Mouse (Mus musculus): ENCODE results near the gene Mid1ip1. TPM values are rescaled to one million over a fixed set of nuclear protein-coding genes. Genes with fewer than 3 reads are reported as not detected.

Mid1ip1 gene
- polyA plus RNA-seq (2011; ENCODE audit: insufficient read depth, insufficient read length, low read depth, missing spikeins) = 38.0 and 41.1 TPM in 2 replicates

- Histone ChIP-seq H3K36me3 (ENCODE audit: control insufficient read depth, insufficient read depth, low read length, poor library complexity, severe bottlenecking) (no peaks in the 10 kb centered on the region), H3K4me3 (ENCODE audit: low read depth, low read length) (peak within 1 kb of the TSS; percentile 68), H3K9me3 (replicated peaks; ENCODE audit: control insufficient read depth, insufficient read depth, low read length, poor library complexity, severe bottlenecking) (no peaks in the 10 kb centered on the region; the same call in 1 of the 2 replicates), H3K27ac (ENCODE audit: insufficient read depth, low read length) (peak within 1 kb of the TSS; percentile 88), H3K4me1 (ENCODE audit: control insufficient read depth, insufficient read depth, low read length) (no peaks in the 10 kb centered on the region), H3K27me3 (ENCODE audit: control insufficient read depth, insufficient read depth, low read length, poor library complexity, severe bottlenecking) (no peaks in the 10 kb centered on the region), H3K9ac (ENCODE audit: low read depth, poor library complexity, severe bottlenecking) (peak within 1 kb of the TSS; percentile 64)
- TF ChIP-seq POLR2A (IDR thresholded peaks at IDR 0.05; ENCODE audit: insufficient read depth, low read length) (no peak), EP300 (IDR thresholded peaks at IDR 0.05; ENCODE audit: insufficient read depth, low read depth, low read length) (no peak), CTCF (IDR thresholded peaks at IDR 0.05; ENCODE audit: low read depth, low read length) (no peak)
Measured at GRCm38 (mm10) chrX:10714696-10715140, at the start of gene Mid1ip1. Gene Mid1ip1, plus strand, starts transcription at chrX:10715013.

GRCm38 (mm10) chrX:10694455-10695180, 20.2 kb upstream of the Mid1ip1 start:
- Histone ChIP-seq H3K9ac (ENCODE audit: low read depth, poor library complexity, severe bottlenecking) (no peak overlapping the region), H3K4me3 (ENCODE audit: low read depth, low read length) (no peak overlapping the region), H3K27me3 (ENCODE audit: control insufficient read depth, insufficient read depth, low read length, poor library complexity, severe bottlenecking) (no peaks in the 10 kb centered on the region), H3K36me3 (ENCODE audit: control insufficient read depth, insufficient read depth, low read length, poor library complexity, severe bottlenecking) (no peaks in the 10 kb centered on the region), H3K4me1 (ENCODE audit: control insufficient read depth, insufficient read depth, low read length) (no peaks in the 10 kb centered on the region), H3K9me3 (replicated peaks; ENCODE audit: control insufficient read depth, insufficient read depth, low read length, poor library complexity, severe bottlenecking) (no peaks in the 10 kb centered on the region), H3K27ac (ENCODE audit: insufficient read depth, low read length) (no peak overlapping the region)
- no peak for TF ChIP-seq POLR2A (IDR thresholded peaks at IDR 0.05; ENCODE audit: insufficient read depth, low read length)
- no peak for TF ChIP-seq EP300 (IDR thresholded peaks at IDR 0.05; ENCODE audit: insufficient read depth, low read depth, low read length)

GRCm38 (mm10) chrX:10706728-10707127, 8.1 kb upstream of the Mid1ip1 start:
- Histone ChIP-seq H3K4me1 (ENCODE audit: control insufficient read depth, insufficient read depth, low read length) (no peaks in the 10 kb centered on the region), H3K4me3 (ENCODE audit: low read depth, low read length) (no peak overlapping the region), H3K27ac (ENCODE audit: insufficient read depth, low read length) (no peak overlapping the region), H3K9ac (ENCODE audit: low read depth, poor library complexity, severe bottlenecking) (no peak overlapping the region), H3K36me3 (ENCODE audit: control insufficient read depth, insufficient read depth, low read length, poor library complexity, severe bottlenecking) (no peaks in the 10 kb centered on the region), H3K27me3 (ENCODE audit: control insufficient read depth, insufficient read depth, low read length, poor library complexity, severe bottlenecking) (no peaks in the 10 kb centered on the region), H3K9me3 (replicated peaks; ENCODE audit: control insufficient read depth, insufficient read depth, low read length, poor library complexity, severe bottlenecking) (no peaks in the 10 kb centered on the region)
- TF ChIP-seq POLR2A (IDR thresholded peaks at IDR 0.05; ENCODE audit: insufficient read depth, low read length) (no peak), CTCF (IDR thresholded peaks at IDR 0.05; ENCODE audit: low read depth, low read length) (no peak), EP300 (IDR thresholded peaks at IDR 0.05; ENCODE audit: insufficient read depth, low read depth, low read length) (no peak)

- Histone ChIP-seq H3K36me3 (ENCODE audit: control insufficient read depth, insufficient read depth, low read length, poor library complexity, severe bottlenecking) (no peaks in the 10 kb centered on the region), H3K27me3 (ENCODE audit: control insufficient read depth, insufficient read depth, low read length, poor library complexity, severe bottlenecking) (no peaks in the 10 kb centered on the region), H3K4me1 (ENCODE audit: control insufficient read depth, insufficient read depth, low read length) (no peaks in the 10 kb centered on the region), H3K9ac (ENCODE audit: low read depth, poor library complexity, severe bottlenecking) (peak overlapping the region; percentile 52; the same call in 1 of the 2 replicates), H3K27ac (ENCODE audit: insufficient read depth, low read length) (peak overlapping the region; percentile 86), H3K4me3 (ENCODE audit: low read depth, low read length) (no peak overlapping the region; the same call in 1 of the 2 replicates), H3K9me3 (replicated peaks; ENCODE audit: control insufficient read depth, insufficient read depth, low read length, poor library complexity, severe bottlenecking) (no peaks in the 10 kb centered on the region; the same call in 1 of the 2 replicates)
- TF ChIP-seq CTCF (IDR thresholded peaks at IDR 0.05; ENCODE audit: low read depth, low read length) = no peak
- TF ChIP-seq POLR2A (IDR thresholded peaks at IDR 0.05; ENCODE audit: insufficient read depth, low read length) = no peak
- TF ChIP-seq EP300 (IDR thresholded peaks at IDR 0.05; ENCODE audit: insufficient read depth, low read depth, low read length) = no peak
Measured at GRCm38 (mm10) chrX:10713839-10714637, 775 bp upstream of the Mid1ip1 start.

GRCm38 (mm10) chrX:10716917-10717763, 2.3 kb downstream of the Mid1ip1 start:
- H3K4me1 ChIP-seq (ENCODE audit: control insufficient read depth, insufficient read depth, low read length) = no peaks in the 10 kb centered on the region
- H3K36me3 ChIP-seq (ENCODE audit: control insufficient read depth, insufficient read depth, low read length, poor library complexity, severe bottlenecking) = no peaks in the 10 kb centered on the region
- H3K27me3 ChIP-seq (ENCODE audit: control insufficient read depth, insufficient read depth, low read length, poor library complexity, severe bottlenecking) = no peaks in the 10 kb centered on the region
- H3K9ac ChIP-seq (ENCODE audit: low read depth, poor library complexity, severe bottlenecking) = peak overlapping the region; percentile 79
- peak overlapping the region; percentile 87 for H3K4me3 ChIP-seq (ENCODE audit: low read depth, low read length)
- TF ChIP-seq CTCF (IDR thresholded peaks at IDR 0.05; ENCODE audit: low read depth, low read length) = no peak
- no peak for TF ChIP-seq EP300 (IDR thresholded peaks at IDR 0.05; ENCODE audit: insufficient read depth, low read depth, low read length)
- TF ChIP-seq POLR2A (IDR thresholded peaks at IDR 0.05; ENCODE audit: insufficient read depth, low read length) = no peak
- peak overlapping the region; percentile 83 for H3K27ac ChIP-seq (ENCODE audit: insufficient read depth, low read length)
- no peaks in the 10 kb centered on the region; the same call in 1 of the 2 replicates for H3K9me3 ChIP-seq (replicated peaks; ENCODE audit: control insufficient read depth, insufficient read depth, low read length, poor library complexity, severe bottlenecking)

Measured in ES-Bruce4 (cell line).